Mouse (Mus musculus): Measurements from ENCODE around the gene Adam22. TPM values are rescaled to one million over a fixed set of nuclear protein-coding genes. Genes with fewer than 3 reads are reported as not detected.

Adam22 gene
- polyA plus RNA-seq, 1 experiment from 2014 or later, result 20.8 TPM

- H3K36me3 ChIP-seq (ENCODE audit: poor library complexity, severe bottlenecking), result no peaks in the 10 kb centered on the region; the same call in 1 of the 2 replicates
- H3K4me2 ChIP-seq, result no peak overlapping the region
- H3K4me1 ChIP-seq, result peaks cover 10% of the 10 kb centered on the region
- no peak overlapping the region for H3K27ac ChIP-seq
- peak; percentile 55; the same call in 1 of the 2 replicates for ATAC-seq
- no peaks in the 10 kb centered on the region for H3K27me3 ChIP-seq
- no peak overlapping the region for H3K4me3 ChIP-seq
- 41% methylated on average over 10 of the region's 10 CpGs for WGBS
- no peaks in the 10 kb centered on the region for H3K9me3 ChIP-seq (replicated peaks)
- H3K9ac ChIP-seq, result no peak overlapping the region
These were observed 70.1 kb downstream of the Adam22 start for GRCm38 (mm10) chr5:8297719-8298419.

DNA sequence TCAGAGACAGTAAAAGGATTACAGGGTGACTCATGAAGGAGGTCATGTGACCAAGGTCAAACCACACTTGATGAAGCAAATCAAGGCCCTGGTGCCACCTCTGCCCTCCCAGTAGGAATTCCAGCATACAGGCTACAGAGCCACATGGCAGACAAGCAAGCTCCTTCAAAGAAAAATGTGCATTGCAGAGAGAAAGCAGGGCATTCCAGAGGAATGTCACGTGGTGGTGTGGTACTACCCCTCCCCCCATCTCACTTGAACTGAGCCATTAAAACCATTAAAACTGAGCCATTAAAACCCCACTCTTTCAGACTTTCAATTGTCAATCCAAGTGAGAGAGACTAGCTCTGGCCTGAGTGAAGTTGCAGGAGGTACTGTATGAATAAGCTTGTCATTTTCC is 74.7 kb downstream of the Adam22 start:
- H3K4me1 ChIP-seq, result peaks cover 19% of the 10 kb centered on the region
- 7% methylated on average over 1 of the region's 1 CpGs for WGBS
- no peak overlapping the region for H3K9ac ChIP-seq
- no peak overlapping the region for H3K4me2 ChIP-seq
- H3K4me3 ChIP-seq, result no peak overlapping the region
- no peaks in the 10 kb centered on the region for H3K9me3 ChIP-seq (replicated peaks)
- H3K27me3 ChIP-seq, result no peaks in the 10 kb centered on the region
- ATAC-seq, result peak; percentile 64; the same call in 1 of the 2 replicates
- no peak overlapping the region for H3K27ac ChIP-seq
- H3K36me3 ChIP-seq (ENCODE audit: poor library complexity, severe bottlenecking), result no peaks in the 10 kb centered on the region

DNA sequence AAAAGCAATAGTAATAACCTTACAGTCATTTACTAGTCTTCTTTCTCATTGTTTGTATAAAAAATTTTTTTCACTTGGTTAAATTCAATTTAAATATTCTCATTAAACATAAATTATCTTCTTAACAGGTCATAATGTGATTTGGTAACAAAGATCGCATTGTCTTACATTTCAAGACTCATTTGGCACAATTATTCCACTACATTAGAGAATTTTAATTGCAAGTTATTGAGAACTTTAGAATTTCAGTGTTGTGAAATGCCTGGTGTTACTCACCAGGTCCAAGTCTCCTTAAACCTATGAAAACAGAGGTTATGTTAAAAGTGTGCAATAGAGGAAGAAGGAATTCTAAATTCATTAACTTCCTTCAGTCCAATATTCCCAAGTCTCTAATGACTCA is 76.5 kb downstream of the Adam22 start:
- 79% methylated on average over 1 of the region's 1 CpGs for whole genome bisulfite sequencing
- no peak overlapping the region for H3K27ac ChIP-seq
- no peaks in the 10 kb centered on the region for H3K9me3 ChIP-seq (replicated peaks)
- no peak overlapping the region for H3K9ac ChIP-seq
- no peak overlapping the region for H3K4me3 ChIP-seq
- H3K4me1 ChIP-seq, result peaks cover 14% of the 10 kb centered on the region
- no peaks in the 10 kb centered on the region for H3K36me3 ChIP-seq (ENCODE audit: poor library complexity, severe bottlenecking)
- ATAC-seq, result no peak
- no peaks in the 10 kb centered on the region for H3K27me3 ChIP-seq
- no peak overlapping the region for H3K4me2 ChIP-seq

DNA sequence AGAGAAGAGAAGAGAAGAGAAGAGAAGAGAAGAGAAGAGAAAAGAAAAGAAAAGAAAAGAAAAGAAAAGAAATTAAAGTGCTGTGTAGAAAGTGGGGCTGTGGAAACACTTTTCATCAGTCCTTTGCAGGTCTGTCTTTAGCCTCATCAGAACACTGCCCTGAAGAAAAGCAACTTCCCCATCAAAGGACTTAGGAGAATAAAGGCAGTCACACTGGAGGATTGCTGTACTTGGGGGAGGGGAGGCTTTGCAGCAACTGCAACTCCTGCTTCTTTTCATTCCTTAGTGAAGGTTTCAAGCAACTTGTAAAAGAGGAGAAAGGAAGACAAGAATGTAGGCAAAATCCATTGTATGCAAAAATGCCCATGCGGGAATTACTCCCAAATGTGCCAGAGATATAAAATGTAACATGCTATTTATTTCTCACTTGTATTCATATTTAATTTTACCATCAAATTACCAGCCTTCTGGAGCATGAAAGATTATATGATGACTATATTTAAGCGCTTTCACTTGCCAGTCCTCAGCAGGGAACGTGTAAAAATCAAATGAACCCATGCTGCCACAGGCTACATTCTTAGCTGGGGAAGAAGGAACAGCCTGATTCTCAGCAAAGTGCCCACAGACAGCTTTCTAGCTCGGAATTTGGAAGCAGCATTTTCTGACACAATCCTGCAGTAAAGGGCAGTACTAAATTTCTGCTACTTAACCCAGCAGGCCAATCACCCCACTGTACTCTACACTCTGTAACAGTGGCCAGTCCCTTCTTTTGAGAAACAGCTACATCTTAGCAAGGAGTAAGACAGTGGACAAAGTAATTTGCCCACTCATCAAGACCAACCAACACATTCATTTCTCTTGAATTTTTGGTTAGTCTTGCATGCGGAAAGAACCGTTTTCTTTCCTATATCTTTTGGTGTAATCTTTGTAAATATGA is 78.0 kb downstream of the Adam22 start:
- Histone ChIP-seq H3K4me2 (no peak overlapping the region), H3K27ac (peak overlapping the region; percentile 17; the same call in 1 of the 2 replicates), H3K9me3 (replicated peaks) (no peaks in the 10 kb centered on the region), H3K4me1 (peaks cover 14% of the 10 kb centered on the region), H3K27me3 (no peaks in the 10 kb centered on the region), H3K4me3 (no peak overlapping the region), H3K9ac (no peak overlapping the region), H3K36me3 (ENCODE audit: poor library complexity, severe bottlenecking) (no peaks in the 10 kb centered on the region)
- 39% methylated on average over 6 of the region's 6 CpGs for WGBS
- ATAC-seq, result 0 out of 2 replicates have a peak, but pooled peaks have one; percentile 53

- Histone ChIP-seq H3K27ac (no peak overlapping the region), H3K9ac (no peak overlapping the region), H3K4me3 (no peak overlapping the region), H3K9me3 (replicated peaks) (no peaks in the 10 kb centered on the region), H3K4me2 (no peak overlapping the region), H3K27me3 (no peaks in the 10 kb centered on the region), H3K4me1 (no peaks in the 10 kb centered on the region), H3K36me3 (ENCODE audit: poor library complexity, severe bottlenecking) (no peaks in the 10 kb centered on the region)
- WGBS, result 87% methylated on average over 5 of the region's 5 CpGs
- no peak for ATAC-seq
These were observed 83.8 kb downstream of the Adam22 start for GRCm38 (mm10) chr5:8284123-8284522.

GRCm38 (mm10) chr5:8276141-8276540 is 91.8 kb downstream of the Adam22 start:
- no peak overlapping the region for H3K9ac ChIP-seq
- no peaks in the 10 kb centered on the region for H3K27me3 ChIP-seq
- no peak for ATAC-seq
- WGBS, result 60% methylated on average over 1 of the region's 1 CpGs
- H3K36me3 ChIP-seq (ENCODE audit: poor library complexity, severe bottlenecking), result no peaks in the 10 kb centered on the region
- no peaks in the 10 kb centered on the region for H3K4me1 ChIP-seq
- H3K9me3 ChIP-seq (replicated peaks), result no peaks in the 10 kb centered on the region
- no peak overlapping the region for H3K27ac ChIP-seq
- H3K4me2 ChIP-seq, result no peak overlapping the region
- H3K4me3 ChIP-seq, result no peak overlapping the region

DNA sequence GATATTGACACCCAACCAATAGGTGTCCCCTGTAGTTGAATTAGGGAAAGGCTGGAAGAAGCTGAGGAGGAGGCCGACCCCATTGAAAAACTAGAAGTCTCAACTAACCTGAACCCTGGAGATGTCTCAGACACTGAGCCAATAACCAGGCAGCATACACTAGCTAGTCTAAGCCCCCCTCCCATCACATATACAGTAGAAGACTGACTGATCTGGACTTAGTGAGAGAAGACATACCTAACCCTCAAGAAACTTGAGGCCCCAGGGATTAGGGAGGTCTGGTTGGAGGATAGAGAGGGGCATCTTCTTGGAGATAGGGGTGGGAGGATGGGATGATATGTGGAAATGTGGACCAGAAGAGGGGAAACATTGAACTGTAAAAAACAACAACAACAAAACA is 110.6 kb downstream of the Adam22 start:
- no peaks in the 10 kb centered on the region for H3K9me3 ChIP-seq (replicated peaks)
- no peaks in the 10 kb centered on the region for H3K27me3 ChIP-seq
- H3K36me3 ChIP-seq (ENCODE audit: poor library complexity, severe bottlenecking), result no peaks in the 10 kb centered on the region
- H3K4me2 ChIP-seq, result no peak overlapping the region
- ATAC-seq, result no peak
- 91% methylated on average over 1 of the region's 1 CpGs for WGBS
- H3K9ac ChIP-seq, result no peak overlapping the region
- no peak overlapping the region for H3K4me3 ChIP-seq
- H3K27ac ChIP-seq, result no peak overlapping the region
- H3K4me1 ChIP-seq, result no peaks in the 10 kb centered on the region

- H3K4me2 ChIP-seq, result no peak overlapping the region
- 93% methylated on average over 4 of the region's 4 CpGs for WGBS
- no peak overlapping the region for H3K4me3 ChIP-seq
- no peak overlapping the region for H3K27ac ChIP-seq
- H3K9ac ChIP-seq, result no peak overlapping the region
- no peaks in the 10 kb centered on the region for H3K27me3 ChIP-seq
- no peaks in the 10 kb centered on the region for H3K4me1 ChIP-seq
- H3K9me3 ChIP-seq (replicated peaks), result no peaks in the 10 kb centered on the region
- ATAC-seq, result no peak
- no peaks in the 10 kb centered on the region for H3K36me3 ChIP-seq (ENCODE audit: poor library complexity, severe bottlenecking)
These were observed 111.5 kb downstream of the Adam22 start for GRCm38 (mm10) chr5:8256487-8256886.

- H3K27me3 ChIP-seq, result no peaks in the 10 kb centered on the region
- no peak for ATAC-seq
- no peak overlapping the region for H3K4me2 ChIP-seq
- no peak overlapping the region for H3K27ac ChIP-seq
- H3K36me3 ChIP-seq (ENCODE audit: poor library complexity, severe bottlenecking), result no peaks in the 10 kb centered on the region
- H3K9ac ChIP-seq, result no peak overlapping the region
- 95% methylated on average over 7 of the region's 7 CpGs for WGBS
- no peaks in the 10 kb centered on the region for H3K4me1 ChIP-seq
- no peak overlapping the region for H3K4me3 ChIP-seq
- no peaks in the 10 kb centered on the region for H3K9me3 ChIP-seq (replicated peaks)
These were observed 123.3 kb downstream of the Adam22 start for GRCm38 (mm10) chr5:8244696-8245095.

DNA sequence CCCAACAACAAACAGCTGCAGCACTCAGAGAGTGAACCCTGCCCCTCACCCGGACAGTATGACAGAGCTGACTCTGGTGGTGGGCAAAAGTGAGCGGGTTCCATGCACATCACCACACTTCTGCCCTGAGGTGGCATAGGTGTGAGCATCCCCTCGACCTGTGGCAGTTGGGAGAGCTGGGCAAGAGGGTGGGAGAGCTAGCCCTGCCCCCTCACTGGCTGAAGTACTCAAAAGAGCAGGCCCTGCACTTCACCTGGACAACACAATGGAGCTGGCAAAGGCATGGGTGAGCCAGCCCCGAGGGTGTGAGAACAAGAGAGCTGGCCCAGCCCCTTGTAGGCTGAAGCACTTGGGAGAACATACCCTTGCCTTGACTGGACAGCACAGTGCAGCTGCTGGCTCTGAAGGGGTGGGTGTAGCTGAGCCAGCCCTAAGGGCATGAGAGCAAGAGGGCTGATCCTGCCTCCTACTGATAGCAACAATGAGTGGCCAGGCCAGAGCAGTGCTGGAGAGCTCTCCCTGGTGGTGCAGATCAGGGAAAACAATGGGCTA is 124.8 kb downstream of the Adam22 start:
- H3K9me3 ChIP-seq (replicated peaks), result no peaks in the 10 kb centered on the region
- H3K27ac ChIP-seq, result no peak overlapping the region
- H3K36me3 ChIP-seq (ENCODE audit: poor library complexity, severe bottlenecking), result no peaks in the 10 kb centered on the region
- peak; percentile 68 for ATAC-seq
- no peaks in the 10 kb centered on the region for H3K4me1 ChIP-seq
- H3K27me3 ChIP-seq, result no peaks in the 10 kb centered on the region
- H3K4me2 ChIP-seq, result no peak overlapping the region
- no peak overlapping the region for H3K4me3 ChIP-seq
- H3K9ac ChIP-seq, result no peak overlapping the region
- WGBS, result 44% methylated on average over 4 of the region's 4 CpGs

GRCm38 (mm10) chr5:8242660-8243059 is 125.3 kb downstream of the Adam22 start:
- no peak for ATAC-seq
- Histone ChIP-seq H3K27me3 (no peaks in the 10 kb centered on the region), H3K4me2 (no peak overlapping the region), H3K4me3 (no peak overlapping the region), H3K9ac (no peak overlapping the region), H3K27ac (no peak overlapping the region), H3K4me1 (no peaks in the 10 kb centered on the region), H3K9me3 (replicated peaks) (no peaks in the 10 kb centered on the region), H3K36me3 (ENCODE audit: poor library complexity, severe bottlenecking) (no peaks in the 10 kb centered on the region)
- 93% methylated on average over 1 of the region's 1 CpGs for WGBS

GRCm38 (mm10) chr5:8227073-8227472 is 140.9 kb downstream of the Adam22 start:
- 88% methylated on average over 1 of the region's 1 CpGs for WGBS
- Histone ChIP-seq H3K36me3 (ENCODE audit: poor library complexity, severe bottlenecking) (no peaks in the 10 kb centered on the region), H3K4me3 (no peak overlapping the region), H3K27ac (no peak overlapping the region), H3K4me2 (no peak overlapping the region), H3K9me3 (replicated peaks) (no peaks in the 10 kb centered on the region), H3K9ac (no peak overlapping the region), H3K4me1 (no peaks in the 10 kb centered on the region), H3K27me3 (no peaks in the 10 kb centered on the region)
- no peak for ATAC-seq
